Mouse (Mus musculus): ENCODE measurements around the gene Fank1. TPM values are rescaled to one million over a fixed set of nuclear protein-coding genes. Genes with fewer than 3 reads are reported as not detected.
A peak's percentile ranks its signal among the peaks of the same experiment; 100 is the strongest.

Fank1 gene
- polyA plus RNA-seq, 1 experiment from 2014 or later = 0.42 TPM

DNA sequence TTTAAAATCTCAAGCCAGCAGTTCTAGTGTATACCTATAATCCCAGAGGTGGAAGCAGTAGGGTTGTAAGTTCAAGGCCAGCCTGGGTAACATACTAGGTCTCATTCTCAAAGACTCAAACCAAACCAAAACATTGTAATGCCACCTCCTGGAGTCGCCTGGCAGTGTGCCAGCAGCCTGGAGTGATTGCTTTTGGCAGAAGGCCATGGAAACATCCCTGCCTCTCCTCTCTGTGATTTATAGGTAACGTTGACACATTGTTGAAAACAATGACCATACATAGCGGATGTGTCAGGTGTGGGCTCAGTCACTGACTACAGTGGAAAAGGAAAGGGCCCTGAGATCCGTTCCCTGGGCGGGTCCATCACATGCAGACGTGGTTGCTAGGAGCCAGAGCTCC, 25.2 kb downstream of the Fank1 start:
- H3K27ac ChIP-seq = no peak overlapping the region
- ATAC-seq (replicated peaks; ENCODE audit: low FRiP score, low read depth) (no peak), DNase-seq (ENCODE audit: low spot score) (no peak)
- H3K27me3 ChIP-seq (ENCODE audit: insufficient read depth, low read length) = no peaks in the 10 kb centered on the region
- H3K4me1 ChIP-seq (replicated peaks; ENCODE audit: insufficient read depth, low read length) = no peaks in the 10 kb centered on the region
- no peak overlapping the region for H3K4me2 ChIP-seq (ENCODE audit: low read length)
- H3K9ac ChIP-seq (ENCODE audit: low read depth, low read length) = no peak overlapping the region
- H3K36me3 ChIP-seq (ENCODE audit: insufficient read depth, low read length) = no peaks in the 10 kb centered on the region
- no peak for TF ChIP-seq CTCF (IDR thresholded peaks at IDR 0.05; ENCODE audit: low read depth)
- H3K4me3 ChIP-seq (replicated peaks; ENCODE audit: low read depth, low read length) = no peak overlapping the region
- no peaks in the 10 kb centered on the region for H3K9me3 ChIP-seq (replicated peaks; ENCODE audit: low read length)
- WGBS = 35% methylated on average over 6 of the region's 6 CpGs

DNA sequence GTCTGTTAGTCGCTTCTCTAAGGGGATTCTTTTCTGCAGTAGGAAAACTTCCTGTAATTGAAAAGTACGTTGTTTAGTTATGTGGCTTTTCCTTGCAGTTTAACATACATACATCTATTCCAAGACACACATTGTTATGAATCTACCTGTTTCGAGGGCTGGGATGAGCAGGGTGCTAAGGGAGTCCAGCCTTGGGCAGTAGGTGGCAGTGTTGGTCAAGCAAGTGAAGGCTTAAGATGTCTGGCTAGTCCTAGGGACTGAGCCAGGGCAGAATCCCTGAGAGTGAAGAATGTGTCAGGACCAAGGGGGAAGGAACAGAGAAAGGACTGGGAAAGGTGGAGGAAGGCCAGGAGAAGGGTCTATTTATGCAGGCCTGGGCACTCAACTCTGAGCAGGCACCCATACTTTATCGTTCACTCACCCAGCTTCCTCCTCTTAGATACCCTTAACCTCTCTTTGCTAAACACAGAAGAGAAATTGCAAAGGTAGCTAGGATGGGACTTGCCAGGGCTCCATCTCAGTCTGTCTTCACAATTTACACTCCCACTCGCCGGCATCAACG, 29.0 kb downstream of the Fank1 start:
- ATAC-seq (replicated peaks; ENCODE audit: low FRiP score, low read depth) (no peak; the same call in 1 of the 2 replicates), DNase-seq (ENCODE audit: low spot score) (peak; percentile 85)
- H3K4me1 ChIP-seq (replicated peaks; ENCODE audit: insufficient read depth, low read length) = no peaks in the 10 kb centered on the region
- no peak overlapping the region for H3K27ac ChIP-seq
- peak; percentile 89 for TF ChIP-seq CTCF (IDR thresholded peaks at IDR 0.05; ENCODE audit: low read depth)
- H3K27me3 ChIP-seq (ENCODE audit: insufficient read depth, low read length) = no peaks in the 10 kb centered on the region
- H3K9ac ChIP-seq (ENCODE audit: low read depth, low read length) = no peak overlapping the region
- WGBS = 53% methylated on average over 7 of the region's 7 CpGs
- no peak overlapping the region for H3K4me3 ChIP-seq (replicated peaks; ENCODE audit: low read depth, low read length)
- H3K4me2 ChIP-seq (ENCODE audit: low read length) = no peak overlapping the region
- no peaks in the 10 kb centered on the region for H3K36me3 ChIP-seq (ENCODE audit: insufficient read depth, low read length)
- no peaks in the 10 kb centered on the region for H3K9me3 ChIP-seq (replicated peaks; ENCODE audit: low read length)

DNA sequence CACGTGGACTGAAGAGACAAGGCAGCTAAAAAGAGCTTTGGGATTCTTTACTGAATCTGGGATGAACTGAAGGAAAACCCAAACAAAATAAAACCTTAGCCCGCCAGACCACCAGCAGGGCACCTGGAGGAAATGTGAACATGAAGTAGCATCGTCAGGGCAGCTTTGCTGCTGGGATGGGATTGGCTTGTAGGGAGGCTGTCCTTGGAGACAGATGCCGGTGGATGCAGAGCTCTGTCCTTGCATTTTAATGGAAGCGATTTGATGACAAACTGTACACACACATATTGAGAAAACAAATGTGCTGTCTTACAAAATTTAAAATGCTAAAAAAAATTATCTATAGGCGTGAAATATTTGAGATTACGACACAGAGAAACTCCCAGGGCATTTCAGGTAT, 36.3 kb downstream of the Fank1 start:
- Histone ChIP-seq H3K4me3 (replicated peaks; ENCODE audit: low read depth, low read length) (no peak overlapping the region), H3K4me2 (ENCODE audit: low read length) (no peak overlapping the region), H3K9ac (ENCODE audit: low read depth, low read length) (no peak overlapping the region), H3K4me1 (replicated peaks; ENCODE audit: insufficient read depth, low read length) (no peaks in the 10 kb centered on the region), H3K36me3 (ENCODE audit: insufficient read depth, low read length) (no peaks in the 10 kb centered on the region), H3K9me3 (replicated peaks; ENCODE audit: low read length) (no peaks in the 10 kb centered on the region), H3K27ac (no peak overlapping the region), H3K27me3 (ENCODE audit: insufficient read depth, low read length) (no peaks in the 10 kb centered on the region)
- DNase-seq (ENCODE audit: low spot score) = no peak
- no peak for ATAC-seq (replicated peaks; ENCODE audit: low FRiP score, low read depth)
- TF ChIP-seq CTCF (IDR thresholded peaks at IDR 0.05; ENCODE audit: low read depth) = no peak
- 62% methylated on average over 7 of the region's 7 CpGs for WGBS

DNA sequence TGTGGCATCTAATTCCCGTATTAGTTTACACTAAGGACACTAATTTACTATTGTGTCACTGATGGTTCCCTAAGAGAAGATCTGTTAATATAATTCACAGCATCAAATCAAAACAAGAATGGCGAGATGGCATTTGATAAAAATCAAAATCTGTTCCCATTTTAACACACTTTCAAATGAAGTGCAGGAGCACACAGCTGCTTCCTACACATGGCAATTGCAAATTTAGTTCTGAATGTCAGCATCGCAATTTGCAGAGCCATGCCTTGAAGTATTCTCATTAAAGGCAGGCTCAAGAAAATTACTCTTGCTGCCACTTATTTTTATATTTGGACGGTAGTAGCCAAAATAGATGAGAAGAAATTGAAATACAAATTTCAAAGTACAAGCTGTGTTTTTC, 36.7 kb downstream of the Fank1 start:
- no peak overlapping the region for H3K4me3 ChIP-seq (replicated peaks; ENCODE audit: low read depth, low read length)
- ATAC-seq (replicated peaks; ENCODE audit: low FRiP score, low read depth) (no peak), DNase-seq (ENCODE audit: low spot score) (no peak)
- TF ChIP-seq CTCF (IDR thresholded peaks at IDR 0.05; ENCODE audit: low read depth) = no peak
- H3K4me1 ChIP-seq (replicated peaks; ENCODE audit: insufficient read depth, low read length) = no peaks in the 10 kb centered on the region
- H3K9ac ChIP-seq (ENCODE audit: low read depth, low read length) = no peak overlapping the region
- H3K9me3 ChIP-seq (replicated peaks; ENCODE audit: low read length) = no peaks in the 10 kb centered on the region
- H3K4me2 ChIP-seq (ENCODE audit: low read length) = no peak overlapping the region
- H3K27ac ChIP-seq = no peak overlapping the region
- H3K27me3 ChIP-seq (ENCODE audit: insufficient read depth, low read length) = no peaks in the 10 kb centered on the region
- no peaks in the 10 kb centered on the region for H3K36me3 ChIP-seq (ENCODE audit: insufficient read depth, low read length)
- 73% methylated on average over 4 of the region's 4 CpGs for WGBS

DNA sequence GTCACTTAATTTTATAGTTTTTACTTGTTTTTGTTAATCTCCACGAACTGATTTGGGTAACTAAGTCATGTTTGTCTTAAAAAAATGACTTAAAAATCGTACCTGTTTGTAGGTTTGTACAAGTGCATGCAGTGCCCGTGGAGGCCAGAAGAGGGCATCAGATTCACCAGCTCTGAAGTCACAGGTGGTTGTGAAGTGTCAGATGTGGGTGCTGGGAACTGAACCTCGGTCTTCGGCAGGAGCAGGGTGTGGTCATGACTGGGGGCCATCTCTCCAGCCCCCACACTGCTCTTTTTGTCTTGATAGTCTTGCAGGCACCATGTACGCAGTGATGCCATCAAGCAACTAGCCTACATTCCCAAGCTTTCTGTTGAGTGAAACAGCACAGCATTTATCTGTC, 47.1 kb downstream of the Fank1 start:
- ATAC-seq (replicated peaks; ENCODE audit: low FRiP score, low read depth) (no peak), DNase-seq (ENCODE audit: low spot score) (no peak)
- Histone ChIP-seq H3K36me3 (ENCODE audit: insufficient read depth, low read length) (no peaks in the 10 kb centered on the region), H3K27ac (no peak overlapping the region), H3K4me3 (replicated peaks; ENCODE audit: low read depth, low read length) (no peak overlapping the region), H3K4me2 (ENCODE audit: low read length) (no peak overlapping the region), H3K4me1 (replicated peaks; ENCODE audit: insufficient read depth, low read length) (no peaks in the 10 kb centered on the region), H3K27me3 (ENCODE audit: insufficient read depth, low read length) (no peaks in the 10 kb centered on the region), H3K9ac (ENCODE audit: low read depth, low read length) (no peak overlapping the region), H3K9me3 (replicated peaks; ENCODE audit: low read length) (no peaks in the 10 kb centered on the region)
- WGBS = 84% methylated on average over 6 of the region's 6 CpGs
- TF ChIP-seq CTCF (IDR thresholded peaks at IDR 0.05; ENCODE audit: low read depth) = peak; percentile 17; the same call in 1 of the 2 replicates

DNA sequence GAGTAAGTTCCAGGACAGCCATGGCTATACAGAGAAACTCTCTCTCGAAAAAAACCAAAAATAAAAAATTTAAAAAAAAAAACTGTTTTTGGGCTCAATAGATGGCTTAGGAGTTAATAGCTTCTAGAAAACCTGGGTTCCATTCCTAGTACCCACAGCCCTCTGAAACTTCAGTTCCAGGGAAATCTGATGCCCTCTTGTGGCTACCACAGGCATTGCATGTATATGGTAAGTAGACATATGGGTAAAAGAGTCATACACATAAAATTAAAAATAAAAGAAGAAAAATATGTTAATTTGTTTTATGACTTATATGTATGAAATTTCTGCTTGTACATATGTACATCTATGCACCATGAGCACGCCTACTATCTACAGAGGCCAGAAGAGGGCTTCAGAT, 47.9 kb downstream of the Fank1 start:
- Histone ChIP-seq H3K4me2 (ENCODE audit: low read length) (no peak overlapping the region), H3K9ac (ENCODE audit: low read depth, low read length) (no peak overlapping the region), H3K36me3 (ENCODE audit: insufficient read depth, low read length) (no peaks in the 10 kb centered on the region), H3K9me3 (replicated peaks; ENCODE audit: low read length) (no peaks in the 10 kb centered on the region), H3K27me3 (ENCODE audit: insufficient read depth, low read length) (no peaks in the 10 kb centered on the region), H3K4me1 (replicated peaks; ENCODE audit: insufficient read depth, low read length) (no peaks in the 10 kb centered on the region; the same call in 1 of the 2 replicates), H3K4me3 (replicated peaks; ENCODE audit: low read depth, low read length) (no peak overlapping the region), H3K27ac (no peak overlapping the region)
- peak; percentile 51; the same call in 1 of the 2 replicates for TF ChIP-seq CTCF (IDR thresholded peaks at IDR 0.05; ENCODE audit: low read depth)
- 97% methylated on average over 2 of the region's 2 CpGs for WGBS
- ATAC-seq (replicated peaks; ENCODE audit: low FRiP score, low read depth) = no peak
- no peak for DNase-seq (ENCODE audit: low spot score)

DNA sequence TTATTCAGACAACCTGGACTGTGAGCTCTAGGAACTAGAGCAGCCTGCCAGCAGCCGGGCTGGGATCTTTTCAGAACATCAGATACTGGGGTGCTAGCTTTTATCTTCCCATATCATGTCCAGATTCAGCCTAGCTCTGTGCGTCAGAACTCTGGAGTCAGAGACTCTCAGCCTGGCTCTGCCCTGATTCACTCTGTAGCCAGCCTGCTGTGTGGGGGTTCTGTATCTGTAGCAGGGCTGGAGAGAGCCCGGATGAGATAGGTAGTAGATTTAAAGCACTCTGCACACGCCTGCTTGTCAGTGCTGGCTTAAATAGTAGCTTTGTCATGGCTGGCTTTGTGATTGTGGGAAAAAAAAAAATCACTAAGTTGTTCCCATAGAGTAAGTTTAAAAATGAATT, 51.9 kb downstream of the Fank1 start:
- H3K36me3 ChIP-seq (ENCODE audit: insufficient read depth, low read length) = no peaks in the 10 kb centered on the region
- no peak for ATAC-seq (replicated peaks; ENCODE audit: low FRiP score, low read depth)
- no peak for TF ChIP-seq CTCF (IDR thresholded peaks at IDR 0.05; ENCODE audit: low read depth)
- H3K27ac ChIP-seq = no peak overlapping the region
- DNase-seq (ENCODE audit: low spot score) = no peak
- no peak overlapping the region for H3K9ac ChIP-seq (ENCODE audit: low read depth, low read length)
- no peak overlapping the region for H3K4me2 ChIP-seq (ENCODE audit: low read length)
- H3K4me1 ChIP-seq (replicated peaks; ENCODE audit: insufficient read depth, low read length) = no peaks in the 10 kb centered on the region; the same call in 1 of the 2 replicates
- WGBS = 51% methylated on average over 4 of the region's 4 CpGs
- H3K27me3 ChIP-seq (ENCODE audit: insufficient read depth, low read length) = no peaks in the 10 kb centered on the region
- no peak overlapping the region for H3K4me3 ChIP-seq (replicated peaks; ENCODE audit: low read depth, low read length)
- no peaks in the 10 kb centered on the region for H3K9me3 ChIP-seq (replicated peaks; ENCODE audit: low read length)

All from kidney, postnatal 0 days (tissue).